Mouse (Mus musculus): ENCODE measurements around the gene 4921504E06Rik.

4921504E06Rik gene

DNA sequence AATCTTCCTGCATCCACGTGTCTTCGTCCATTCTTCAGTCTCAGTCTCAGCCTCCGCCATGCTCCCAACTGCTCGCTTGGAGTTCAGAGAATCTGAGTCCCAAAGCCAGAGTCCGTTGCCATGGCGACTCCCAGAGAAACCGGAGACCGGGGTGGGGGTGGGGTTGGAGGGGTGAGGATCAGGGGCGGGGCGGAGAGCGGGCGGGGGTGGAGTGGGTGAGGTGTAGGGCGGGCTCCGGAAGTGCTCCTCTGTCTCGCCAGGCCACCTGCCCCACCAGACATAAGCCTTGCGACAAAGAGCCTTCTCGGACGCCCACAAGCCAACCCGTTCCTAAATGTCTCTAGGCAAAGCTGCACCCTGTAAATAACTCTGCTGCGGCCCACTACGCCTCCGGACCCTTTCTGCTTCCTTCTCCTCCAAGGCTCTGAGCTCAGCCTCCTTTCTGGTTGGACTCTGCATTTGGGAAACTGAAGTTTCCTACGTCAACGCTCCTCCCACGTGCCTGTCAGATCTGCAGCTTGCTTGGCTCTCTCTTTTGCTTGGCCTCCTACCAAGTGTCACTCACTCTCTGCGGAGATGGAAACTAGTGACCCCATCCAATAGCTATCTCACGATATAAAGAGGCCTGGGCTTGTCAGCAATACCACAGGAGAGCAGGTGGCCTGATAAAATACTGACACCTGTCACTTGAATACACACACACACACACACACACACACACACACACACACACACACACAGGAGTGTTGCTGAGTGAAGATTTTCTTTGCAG, at the start of gene 4921504E06Rik:
Gene 4921504E06Rik (minus strand): TSS at position 94 of the 772 bp plus-strand sequence.
- DNase-seq (ENCODE audit: low spot score in 2 of 2): peak; percentile 14 to 46

DNA sequence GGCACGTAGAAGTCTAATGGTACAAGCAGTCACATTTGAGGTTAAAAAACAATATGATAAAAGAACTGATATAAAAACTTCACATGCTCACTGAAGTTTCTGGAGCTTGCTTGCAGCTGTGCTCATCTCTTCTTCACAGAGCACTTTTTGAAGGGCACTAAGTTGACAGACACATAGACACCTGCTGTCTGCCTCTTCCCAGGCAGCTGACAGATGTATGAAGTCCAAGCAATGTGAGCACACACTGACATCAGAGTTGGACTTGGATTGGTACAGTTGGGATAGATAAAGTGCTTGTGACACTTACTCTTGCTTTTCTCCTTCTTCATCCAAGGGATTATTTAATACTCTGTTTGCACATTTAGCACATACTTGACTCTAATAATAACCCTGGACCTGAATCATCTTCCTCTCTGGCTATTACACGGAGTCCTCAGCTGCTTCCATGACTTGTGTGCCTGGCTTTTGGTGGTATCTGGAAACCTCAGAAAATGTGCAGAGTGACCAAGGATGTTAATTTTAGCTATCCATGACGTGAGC, 47.7 kb upstream of the 4921504E06Rik start:
- no peak for DNase-seq (ENCODE audit: low spot score in 2 of 2)

DNA sequence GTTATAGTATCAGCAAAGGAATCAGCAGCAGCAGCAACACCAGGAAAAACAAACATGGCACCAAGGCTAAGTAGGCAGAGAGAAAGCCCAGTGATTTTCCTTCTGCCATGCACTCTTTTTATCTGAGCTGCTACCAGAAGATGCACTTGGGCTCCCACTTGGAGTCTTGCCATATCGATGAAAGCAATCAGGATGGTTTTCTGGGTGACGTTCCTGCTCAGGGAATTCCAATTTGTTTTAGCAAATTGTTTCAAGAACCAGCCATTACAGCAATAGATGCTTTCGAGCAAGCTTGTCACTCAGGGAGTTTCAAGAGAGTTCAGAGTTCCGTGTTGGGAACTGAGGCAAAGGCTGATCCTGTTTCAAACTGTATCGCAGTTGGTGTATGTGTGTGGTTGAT, 47.1 kb upstream of the 4921504E06Rik start:
- no peak for DNase-seq (ENCODE audit: low spot score in 2 of 2)

DNA sequence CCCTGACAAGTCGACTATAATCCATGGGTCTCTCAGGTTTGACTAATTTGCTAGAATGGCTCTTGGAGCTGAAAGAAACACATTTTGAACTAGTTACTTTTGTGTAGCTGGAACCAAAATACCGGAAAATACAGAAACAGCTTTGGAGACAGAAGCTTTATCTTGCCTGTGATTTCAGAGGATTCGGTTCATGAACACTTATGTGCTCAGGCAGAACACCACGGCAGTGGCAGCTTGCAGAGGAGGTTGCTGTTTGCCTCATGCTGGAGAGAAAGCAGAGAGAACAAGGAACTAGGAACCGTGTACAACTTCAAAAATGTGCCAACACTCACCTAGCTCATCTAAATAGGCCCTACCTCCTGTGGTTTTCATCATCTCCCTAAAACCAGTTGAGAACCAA, 46.1 kb upstream of the 4921504E06Rik start:
- no peak for DNase-seq (ENCODE audit: low spot score in 2 of 2)

DNA sequence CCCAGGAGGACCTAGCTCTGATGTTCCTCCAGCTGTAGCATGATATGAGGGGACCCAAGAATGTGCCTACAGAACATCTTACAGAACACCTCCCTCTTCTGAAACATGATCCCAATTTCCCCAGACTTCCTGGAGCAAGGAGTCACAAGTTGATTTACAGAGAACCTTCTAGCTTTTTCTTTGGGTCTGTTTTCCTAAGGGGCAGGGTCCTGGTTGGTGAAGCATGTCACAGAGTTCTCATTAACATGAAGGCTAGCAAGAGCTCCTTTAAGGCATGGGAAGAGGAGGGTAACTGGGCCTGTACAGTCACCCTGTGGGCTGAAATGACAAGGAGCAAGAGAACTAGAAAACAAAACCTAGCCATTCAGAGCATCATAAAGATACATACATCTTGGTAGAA, 43.3 kb upstream of the 4921504E06Rik start:
- DNase-seq (ENCODE audit: low spot score in 2 of 2): no peak

DNA sequence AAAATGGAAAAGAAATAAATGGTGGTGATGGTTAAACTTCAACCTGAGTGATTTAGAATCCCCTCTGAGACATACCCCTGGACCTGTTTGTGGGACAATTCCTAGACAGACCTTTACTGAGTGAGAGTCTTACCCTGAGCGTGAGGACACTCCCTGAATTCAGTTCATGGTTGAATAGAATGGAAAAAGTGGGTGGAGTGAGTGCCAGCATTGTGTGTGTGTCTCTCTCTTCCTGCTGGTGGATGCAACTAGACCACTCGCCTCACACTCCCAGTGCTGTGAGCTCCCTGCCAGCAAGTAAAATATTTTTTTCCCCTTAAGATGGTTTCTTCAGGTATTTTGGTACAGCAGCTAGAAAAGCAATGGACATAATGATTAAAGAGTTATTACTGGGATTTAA, 42.7 kb upstream of the 4921504E06Rik start:
- DNase-seq (ENCODE audit: low spot score in 2 of 2): no peak

DNA sequence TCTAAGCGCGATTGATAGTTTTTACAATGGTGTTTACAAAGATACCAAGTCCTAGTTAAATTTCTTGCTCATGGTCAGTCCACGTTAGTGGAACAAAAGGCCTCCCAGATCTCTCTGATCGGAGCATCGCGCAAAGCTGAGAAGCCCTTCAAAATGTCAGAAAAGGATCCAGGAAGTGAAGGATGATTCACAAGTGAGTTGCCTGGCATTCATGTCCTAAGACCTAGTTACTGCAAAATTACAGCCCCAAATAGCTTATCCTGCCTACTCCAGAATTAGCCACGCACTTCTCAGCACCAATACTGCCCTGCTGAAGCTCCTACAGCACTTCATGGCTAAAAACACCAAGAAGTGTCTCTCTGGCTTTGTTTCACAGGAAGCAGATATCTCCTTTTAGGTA, 41.1 kb upstream of the 4921504E06Rik start:
- no peak for DNase-seq (ENCODE audit: low spot score in 2 of 2)

DNA sequence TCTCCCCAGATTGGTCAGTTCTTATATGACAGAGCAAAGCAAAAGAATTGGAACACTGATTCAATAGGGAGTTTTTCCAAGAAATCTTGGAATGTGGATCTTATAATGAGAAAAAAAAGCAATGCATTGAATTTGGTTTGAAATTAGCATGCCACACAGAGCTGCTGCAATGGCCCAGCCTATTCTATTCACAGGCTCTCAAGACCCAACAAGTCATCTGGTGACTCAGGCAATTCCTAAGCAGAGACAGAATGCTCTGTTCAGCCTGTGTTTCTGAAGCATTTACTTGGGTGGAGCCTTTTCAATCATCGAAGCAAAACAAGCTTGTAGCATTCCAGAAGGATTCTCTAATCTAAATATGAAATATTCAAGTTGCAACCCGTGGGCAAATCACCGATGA, 26.1 kb upstream of the 4921504E06Rik start:
- no peak for DNase-seq (ENCODE audit: low spot score in 2 of 2)

DNA sequence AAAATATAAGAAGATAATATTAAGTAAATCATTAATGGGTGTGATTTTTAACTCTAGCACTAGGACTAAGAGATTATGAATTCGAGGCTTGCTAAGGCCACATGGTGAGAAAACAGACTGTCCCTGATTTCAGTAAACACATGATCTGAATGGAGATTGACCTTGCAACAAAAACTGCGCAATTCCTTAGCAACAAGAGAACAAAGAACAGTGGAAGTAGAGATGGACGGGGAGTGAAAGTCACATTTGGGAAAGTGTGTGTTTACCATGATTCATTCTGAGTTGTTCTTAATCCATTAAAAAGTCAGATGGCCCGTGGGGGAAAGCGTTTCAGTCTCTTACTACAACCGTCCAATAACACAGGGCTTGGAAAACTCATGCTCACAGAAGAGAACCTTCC, 25.5 kb upstream of the 4921504E06Rik start:
- DNase-seq (ENCODE audit: low spot score in 2 of 2): no peak

DNA sequence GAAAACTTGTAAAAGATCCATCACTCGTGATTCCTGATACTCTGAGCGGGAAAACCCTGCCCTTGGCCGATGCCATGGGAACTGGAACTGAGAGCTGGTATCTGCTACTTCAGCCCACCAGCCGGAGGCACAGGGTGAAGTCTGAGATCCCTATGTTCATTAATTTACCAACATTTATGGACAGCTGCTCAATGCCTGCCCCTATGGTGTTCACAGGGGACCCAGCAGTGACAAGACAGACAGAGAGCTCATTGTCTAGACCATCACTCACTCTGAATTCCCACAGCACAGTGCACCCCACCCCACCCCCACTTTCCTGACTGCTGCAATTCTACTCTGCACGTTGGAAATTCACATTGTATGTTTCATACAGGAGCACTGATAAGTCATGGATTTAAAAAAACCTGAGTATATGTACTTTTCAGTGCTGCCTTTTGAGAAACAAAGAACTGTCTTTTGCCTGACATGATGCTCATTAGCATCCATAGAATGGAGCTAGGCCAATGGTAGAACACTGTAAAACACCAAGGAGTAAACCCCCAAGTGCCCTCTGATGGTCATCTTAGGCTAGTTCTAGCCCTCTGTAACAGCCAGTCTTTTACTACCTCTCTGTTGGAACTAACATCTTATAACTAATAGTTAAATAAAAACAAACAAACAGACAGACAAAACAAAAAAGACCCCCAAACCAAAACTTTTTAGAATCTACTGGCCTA, 8.6 kb upstream of the 4921504E06Rik start:
- no peak for DNase-seq (ENCODE audit: low spot score in 2 of 2)

DNA sequence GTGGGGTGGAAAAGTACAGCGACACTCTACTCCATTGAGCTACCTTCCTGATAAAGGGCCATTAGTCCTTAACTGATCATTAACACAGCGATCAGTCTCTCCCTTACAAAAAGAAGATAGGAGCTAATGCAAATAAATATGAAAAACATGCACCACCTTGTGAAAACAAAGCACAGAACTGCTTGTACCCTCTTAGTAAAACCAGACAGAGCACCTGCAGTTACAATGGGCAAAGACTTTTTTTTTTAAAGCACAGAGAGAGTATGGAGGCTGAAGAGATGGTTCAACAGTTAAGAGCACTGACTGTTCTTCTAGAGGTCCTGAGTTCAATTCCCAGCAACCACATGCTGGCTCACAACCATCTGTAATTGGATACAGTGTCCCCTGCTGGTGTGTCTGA, 6.9 kb upstream of the 4921504E06Rik start:
- no peak for DNase-seq (ENCODE audit: low spot score in 2 of 2)

DNA sequence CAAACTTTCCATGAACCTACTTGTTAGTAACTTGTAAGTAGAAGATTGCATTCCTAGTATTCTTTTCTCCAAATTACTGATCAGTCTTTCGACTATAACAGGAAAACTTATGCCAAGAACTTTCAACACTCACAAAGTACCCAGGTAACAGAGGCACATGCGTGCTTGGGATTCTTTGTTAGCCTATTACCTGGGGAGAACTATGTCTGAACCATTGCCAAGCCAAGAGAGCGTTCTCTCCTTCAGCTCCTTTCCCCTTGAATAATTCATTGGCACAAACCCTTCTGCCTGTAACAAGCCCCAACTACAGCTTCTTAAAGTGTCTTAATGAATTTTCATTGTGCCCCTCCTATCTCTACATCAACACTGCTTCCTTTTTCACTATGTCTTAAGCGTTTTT, 6.4 kb upstream of the 4921504E06Rik start:
- DNase-seq (ENCODE audit: low spot score in 2 of 2): no peak

DNA sequence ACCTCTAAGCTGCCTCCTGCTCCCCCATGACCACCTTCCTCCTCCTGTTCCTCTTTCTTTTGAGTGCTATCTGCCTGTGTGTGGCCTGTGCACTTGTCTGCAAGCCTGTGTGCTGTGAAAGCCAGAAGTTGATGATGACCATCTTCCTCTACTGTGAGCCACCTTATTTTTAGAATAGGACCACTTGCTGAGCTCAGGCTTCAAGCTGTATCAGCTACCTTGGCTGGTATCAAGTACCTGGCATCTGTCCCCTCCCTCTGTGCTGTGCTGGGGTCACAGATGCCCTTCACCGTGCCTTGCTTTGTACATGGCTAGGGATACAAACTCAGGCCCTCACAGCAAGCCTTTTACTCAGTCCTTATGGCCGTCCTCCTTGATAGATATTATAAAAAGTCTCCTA, 2.3 kb downstream of the 4921504E06Rik start:
- no peak for DNase-seq (ENCODE audit: low spot score in 2 of 2)

DNA sequence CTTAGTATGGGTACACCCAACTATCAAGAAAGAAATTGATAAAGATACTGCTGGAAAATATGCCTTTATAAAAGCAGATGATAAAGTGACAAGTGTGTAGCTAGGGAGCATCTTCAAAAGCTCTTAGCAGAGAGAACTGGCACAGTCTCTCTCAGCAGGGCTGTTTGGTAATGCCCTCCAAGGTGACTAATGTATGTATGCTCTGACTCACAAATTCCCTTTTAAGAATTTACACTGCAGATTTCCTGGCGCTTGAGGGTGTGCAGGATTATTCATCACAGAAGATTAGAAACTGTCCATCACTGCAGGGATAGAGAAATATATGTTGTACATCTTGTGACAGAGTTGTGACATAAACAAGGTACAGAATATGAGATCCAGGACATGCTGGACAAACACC, 12.8 kb downstream of the 4921504E06Rik start:
- no peak for DNase-seq (ENCODE audit: low spot score in 2 of 2)

DNA sequence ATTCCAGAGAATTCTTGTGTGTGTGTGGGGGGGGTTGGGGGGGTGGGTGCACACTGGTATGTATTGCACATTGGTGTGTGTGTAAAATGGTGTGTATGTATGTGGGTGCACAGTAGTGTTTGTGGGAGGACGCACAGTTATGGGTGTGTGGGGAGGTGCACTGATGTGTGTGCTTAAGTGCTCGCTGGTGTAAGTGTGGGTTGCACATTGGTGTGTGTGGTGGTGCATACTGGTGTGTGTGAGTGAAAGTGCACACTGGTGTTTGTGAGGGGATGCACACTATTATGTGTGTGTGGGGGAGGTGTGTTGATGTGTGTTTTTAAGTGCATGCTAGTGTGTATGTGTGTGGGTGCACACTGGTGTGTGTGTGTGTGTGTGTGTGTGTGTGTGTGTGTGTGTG, 24.3 kb downstream of the 4921504E06Rik start:
- DNase-seq (ENCODE audit: low spot score in 2 of 2): no peak

DNA sequence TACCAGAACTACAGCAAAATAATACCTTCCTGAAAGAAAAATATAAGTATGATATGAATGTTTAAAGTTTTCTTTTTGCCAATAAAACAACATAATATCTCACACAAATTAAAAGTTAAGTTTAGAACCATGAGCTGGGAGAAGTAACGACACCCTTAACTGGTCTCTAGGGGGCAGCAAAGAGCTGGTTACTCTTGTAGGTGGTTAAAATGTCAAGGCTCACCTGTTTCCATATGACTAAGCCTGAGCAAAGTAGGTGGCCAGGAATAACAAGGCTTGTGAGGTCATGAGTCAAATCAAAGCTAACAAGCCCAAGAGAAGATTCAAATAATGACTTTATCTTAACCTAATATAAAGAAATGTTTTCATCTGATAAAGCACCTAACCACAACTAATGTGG, 24.9 kb downstream of the 4921504E06Rik start:
- peak; percentile 15 to 57 for DNase-seq (ENCODE audit: low spot score in 2 of 2)

DNA sequence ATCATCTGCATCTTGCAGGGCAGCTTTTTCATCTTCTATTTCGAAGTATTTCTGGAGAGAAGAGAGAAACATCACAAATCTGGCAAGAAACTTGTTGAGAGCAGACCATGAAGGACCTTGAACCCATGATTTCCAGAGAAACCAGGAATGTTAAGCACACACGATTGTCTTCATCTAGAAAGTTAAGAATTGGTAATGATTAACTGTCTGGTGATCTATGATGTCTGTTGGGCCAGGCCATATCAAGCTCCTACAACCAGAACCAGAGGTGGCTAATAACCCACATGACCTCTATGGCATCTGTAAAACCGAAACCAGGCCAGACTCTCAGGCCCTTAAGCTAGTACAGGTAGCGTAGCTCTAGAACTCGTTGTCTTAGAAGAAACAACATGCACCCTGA, 29.6 kb downstream of the 4921504E06Rik start:
- DNase-seq (ENCODE audit: low spot score in 2 of 2): no peak

DNA sequence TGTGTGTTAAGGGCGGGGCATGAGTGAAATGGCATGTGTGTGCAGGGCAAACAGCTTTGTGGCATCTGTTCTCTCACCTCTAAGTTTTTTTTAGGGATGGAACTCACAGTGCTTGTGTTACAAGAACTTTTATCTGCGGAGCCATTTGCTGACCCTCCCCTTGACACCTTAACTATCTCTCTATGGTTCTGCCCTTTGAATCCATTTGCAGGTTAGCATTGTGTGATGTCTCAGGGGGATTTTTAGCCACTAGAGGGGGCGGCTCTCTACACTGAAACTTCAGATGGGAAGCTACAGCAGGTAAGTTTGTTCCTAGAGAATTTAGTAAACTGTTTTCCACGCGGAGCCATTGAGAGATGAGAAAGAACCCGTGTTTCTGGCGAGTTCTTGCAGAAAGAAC, 32.1 kb downstream of the 4921504E06Rik start:
- DNase-seq (ENCODE audit: low spot score in 2 of 2): peak in 1 of 2 experiments; percentile 51

DNA sequence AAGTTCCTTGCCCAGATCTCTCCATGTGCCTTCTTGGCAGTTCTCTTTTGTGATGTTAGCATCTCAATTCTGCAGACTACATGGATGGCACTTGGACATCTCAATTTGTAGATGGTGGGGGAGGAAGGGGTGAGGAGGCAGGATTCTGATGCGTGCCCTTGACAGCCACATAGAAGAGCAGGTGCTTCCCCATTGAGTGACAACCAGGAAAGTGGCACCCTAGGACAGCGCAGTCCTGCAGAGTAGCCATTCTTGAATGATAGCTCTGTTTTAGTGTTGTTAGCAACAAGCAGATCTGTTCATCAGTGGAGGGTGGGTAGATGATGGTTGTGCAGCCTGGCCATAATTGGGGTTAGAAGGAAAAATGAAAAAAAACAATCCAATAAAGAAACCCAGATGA, 33.1 kb downstream of the 4921504E06Rik start:
- DNase-seq (ENCODE audit: low spot score in 2 of 2): no peak

DNA sequence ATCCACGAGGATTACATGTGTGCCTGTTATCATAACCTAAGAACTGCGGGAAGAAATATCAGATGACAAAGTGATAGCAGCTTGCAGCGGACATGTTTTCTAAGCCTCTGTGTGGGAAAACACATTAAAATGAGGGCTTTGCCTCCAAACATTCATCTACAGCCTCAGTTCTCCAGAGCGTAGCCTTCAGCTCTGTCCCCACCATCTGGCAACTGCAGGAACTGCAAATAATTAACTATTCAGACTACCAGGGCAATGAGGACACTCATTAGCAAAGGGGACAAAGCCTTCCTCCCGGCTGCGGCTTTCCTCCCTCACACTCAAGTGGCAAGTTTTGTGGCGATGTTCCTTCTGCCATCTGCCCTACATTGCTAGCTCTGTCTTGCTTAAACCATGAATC, 33.9 kb downstream of the 4921504E06Rik start:
- DNase-seq (ENCODE audit: low spot score in 2 of 2): peak; percentile 19 to 66

DNA sequence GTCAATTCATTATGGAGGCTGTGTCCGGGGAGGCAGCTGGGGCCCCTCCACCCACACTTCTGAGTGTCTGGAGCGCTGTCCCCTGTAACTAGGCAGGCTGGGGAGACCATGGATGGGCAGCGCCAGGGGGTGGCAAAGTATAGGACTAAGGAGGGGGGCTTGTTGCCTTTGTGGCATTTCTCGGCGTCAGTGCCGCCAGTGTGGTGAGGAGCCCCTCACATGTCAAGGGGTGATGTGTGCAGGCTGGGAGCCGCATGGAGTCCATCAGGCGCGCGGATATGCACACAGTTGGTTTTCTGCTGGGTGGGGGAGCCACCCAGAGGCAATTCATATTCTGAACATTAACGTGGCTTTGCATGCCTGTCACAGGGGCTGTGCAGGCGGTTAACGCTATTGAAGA, 35.8 kb downstream of the 4921504E06Rik start:
- DNase-seq (ENCODE audit: low spot score in 2 of 2): no peak

DNA sequence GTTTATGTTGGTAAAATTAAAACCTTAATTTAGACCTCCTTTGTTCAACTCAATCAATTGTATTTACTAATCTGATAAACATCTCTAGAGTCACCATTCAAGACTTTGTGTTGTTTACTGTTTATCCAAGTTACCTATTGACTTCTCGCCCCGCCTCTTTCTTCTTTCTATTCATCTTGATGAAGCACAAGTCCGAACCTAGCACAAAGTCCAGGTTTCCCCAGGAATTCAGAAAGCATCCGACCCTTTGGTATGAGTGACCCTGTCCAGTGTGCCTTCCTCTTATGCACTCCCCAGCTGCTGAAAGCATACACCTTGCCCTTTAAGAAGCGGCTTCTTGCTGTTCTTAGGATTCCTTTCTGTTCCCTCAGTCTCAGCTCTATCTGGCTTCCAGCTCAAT, 41.3 kb downstream of the 4921504E06Rik start:
- DNase-seq (ENCODE audit: low spot score in 2 of 2): no peak

DNA sequence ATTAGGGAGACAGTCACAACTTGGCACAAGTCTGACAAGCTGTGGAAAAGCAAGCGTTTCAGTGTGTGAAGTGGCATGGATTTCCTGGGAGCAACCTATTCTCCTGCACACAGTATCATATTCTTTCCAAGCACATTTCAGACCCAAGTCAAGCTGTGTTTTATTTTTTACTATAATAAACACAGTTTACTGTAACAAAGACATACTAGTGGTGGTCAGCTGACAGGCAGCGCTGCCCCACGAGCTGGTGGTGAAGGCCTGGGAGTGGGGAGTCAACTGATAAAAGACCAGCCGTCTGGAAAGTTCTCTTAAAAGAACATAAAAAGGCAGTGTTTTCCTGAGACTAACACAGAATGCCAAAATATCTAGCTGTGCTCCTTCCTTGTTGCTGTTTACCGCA, 42.7 kb downstream of the 4921504E06Rik start:
- DNase-seq (ENCODE audit: low spot score in 2 of 2): no peak

Measured in spleen, postnatal 10 days (tissue).